Mouse (Mus musculus): ENCODE measurements around the gene Ppm1d.

Gene Ppm1d

GRCm38 (mm10) chr11:85310713-85311574, at the start of gene Ppm1d:
Gene Ppm1d (plus strand): TSS chr11:85311244.
- peak; percentile 97 to 98 for DNase-seq

GRCm38 (mm10) chr11:85264635-85265034, 46.4 kb upstream of the Ppm1d start:
- no peak for DNase-seq

- no peak for DNase-seq
Observed at GRCm38 (mm10) chr11:85267393-85267792, 43.7 kb upstream of the Ppm1d start.

GRCm38 (mm10) chr11:85270631-85271030, 40.4 kb upstream of the Ppm1d start:
- peak; percentile 75 to 78 for DNase-seq

- DNase-seq = peak; percentile 49 to 50
Observed at GRCm38 (mm10) chr11:85273299-85273698, 37.7 kb upstream of the Ppm1d start.

GRCm38 (mm10) chr11:85275151-85275550, 35.9 kb upstream of the Ppm1d start:
- DNase-seq = no peak

- no peak for DNase-seq
Observed at GRCm38 (mm10) chr11:85277609-85278008, 33.4 kb upstream of the Ppm1d start.

GRCm38 (mm10) chr11:85278175-85278574, 32.9 kb upstream of the Ppm1d start:
- DNase-seq = no peak

GRCm38 (mm10) chr11:85281219-85281878, 29.7 kb upstream of the Ppm1d start:
- DNase-seq = no peak

- no peak for DNase-seq
Observed at GRCm38 (mm10) chr11:85297953-85298352, 13.1 kb upstream of the Ppm1d start.

- DNase-seq = no peak
Observed at GRCm38 (mm10) chr11:85299880-85300279, 11.2 kb upstream of the Ppm1d start.

- no peak for DNase-seq
Observed at GRCm38 (mm10) chr11:85301161-85301560, 9.9 kb upstream of the Ppm1d start.

- no peak for DNase-seq
Observed at GRCm38 (mm10) chr11:85301836-85302235, 9.2 kb upstream of the Ppm1d start.

GRCm38 (mm10) chr11:85306577-85307260, 4.3 kb upstream of the Ppm1d start:
- no peak for DNase-seq

- peak; percentile 41 to 46 for DNase-seq
Observed at GRCm38 (mm10) chr11:85308799-85309198, 2.2 kb upstream of the Ppm1d start.

- no peak for DNase-seq
Observed at GRCm38 (mm10) chr11:85310407-85310712, 684 bp upstream of the Ppm1d start.

GRCm38 (mm10) chr11:85311645-85312490, 824 bp downstream of the Ppm1d start:
- peak; percentile 53 to 58 for DNase-seq

GRCm38 (mm10) chr11:85312818-85313217, 1.8 kb downstream of the Ppm1d start:
- peak; percentile 43 to 45 for DNase-seq

- DNase-seq = no peak
Observed at GRCm38 (mm10) chr11:85313361-85313760, 2.3 kb downstream of the Ppm1d start.

GRCm38 (mm10) chr11:85323567-85324330, 12.7 kb downstream of the Ppm1d start:
- DNase-seq = peak; percentile 19 to 22

- DNase-seq = peak in 1 of 2 experiments; percentile 12
Observed at GRCm38 (mm10) chr11:85328717-85329116, 17.7 kb downstream of the Ppm1d start.

All from B cell, adult 2 months (primary cell).